Mouse (Mus musculus) CH12.LX (cell line): ENCODE results near the gene Ucn3. TPM values are rescaled to one million over a fixed set of nuclear protein-coding genes. Genes with fewer than 3 reads are reported as not detected.

Experiments used
- DNase-seq: peaks from one replicate; pipeline ENCODE4 v3.0.0-alpha.2; 2013; ENCODE audit errors: extremely low read depth
- H3K27ac ChIP-seq: 2 replicates; pipeline ENCODE4 v1.5.1; 2012; ENCODE audit warnings: low read depth, mild to moderate bottlenecking, control low read depth, moderate library complexity; ENCODE audit not compliant: insufficient read depth
- H3K27me3 ChIP-seq: replicated peaks from 2 replicates; pipeline ENCODE3; 2012; ENCODE audit warnings: inconsistent platforms
- H3K36me3 ChIP-seq, 2 experiments: replicated peaks in 1 of 2; 2 replicates each; pipeline versions ENCODE3 to v1.6.1; 2012; ENCODE audit warnings: inconsistent platforms in 1 of 2, low read length in 1 of 2, mild to moderate bottlenecking in 1 of 2, mixed read lengths in 1 of 2, moderate library complexity in 1 of 2; ENCODE audit not compliant: control insufficient read depth in 1 of 2, insufficient read depth in 1 of 2
- H3K4me1 ChIP-seq, 2 experiments: 2 replicates each; pipeline ENCODE4 v1.6.1; 2012; ENCODE audit warnings: inconsistent platforms in 1 of 2, moderate library complexity in 1 of 2; ENCODE audit not compliant: insufficient read depth in 2 of 2, control insufficient read depth in 1 of 2
- H3K4me2 ChIP-seq: 2 replicates; pipeline ENCODE4 v1.6.1; 2012; ENCODE audit warnings: low read depth, mild to moderate bottlenecking, control low read depth; ENCODE audit not compliant: poor library complexity, insufficient read depth, severe bottlenecking
- H3K4me3 ChIP-seq, 3 experiments: fragments of 150-350 bp in 1 of 3; sonication (generic) in 1 of 3; replicated peaks in 1 of 3; 2 replicates each; pipeline versions ENCODE3 to v1.5.1; 2011 to 2012; ENCODE audit warnings: low read depth in 2 of 3, low read length in 2 of 3, mild to moderate bottlenecking in 2 of 3, moderate library complexity in 2 of 3, control low read depth in 1 of 3, improper control_type of control experiment in 1 of 3, inconsistent platforms in 1 of 3, mixed read lengths in 1 of 3; ENCODE audit not compliant: poor library complexity in 1 of 3
- H3K79me2 ChIP-seq: replicated peaks from 2 replicates; pipeline ENCODE4 v1.6.1; 2012; ENCODE audit warnings: mild to moderate bottlenecking, moderate library complexity; ENCODE audit not compliant: control insufficient read depth, poor library complexity, insufficient read depth, severe bottlenecking; ENCODE audit errors: extremely low read depth
- H3K9ac ChIP-seq: 2 replicates; pipeline ENCODE4 v1.6.1; 2012; ENCODE audit warnings: low read depth, mild to moderate bottlenecking, control low read depth, moderate library complexity; ENCODE audit not compliant: insufficient read depth
- H3K9me3 ChIP-seq: replicated peaks from 2 replicates; pipeline ENCODE3; 2012; ENCODE audit warnings: low read length, inconsistent platforms, mixed read lengths
- CHD1 ChIP-seq: IDR thresholded peaks from 2 replicates; pipeline ENCODE4 v1.6.1; 2012; ENCODE audit warnings: low read depth, low read length, improper control_type of control experiment, inconsistent platforms
- CHD2 ChIP-seq: IDR thresholded peaks from 2 replicates; pipeline ENCODE4 v1.6.1; 2011; ENCODE audit warnings: low read length, improper control_type of control experiment
- CTCF ChIP-seq, 2 experiments: IDR thresholded peaks in 1 of 2; conservative IDR thresholded peaks in 1 of 2; 2 replicates each; pipeline ENCODE4 v1.5.1; 2011 to 2012; ENCODE audit warnings: low read depth in 2 of 2, low read length in 2 of 2, improper control_type of control experiment in 1 of 2, inconsistent platforms in 1 of 2, mild to moderate bottlenecking in 1 of 2, moderate library complexity in 1 of 2
- E2F4 ChIP-seq: IDR thresholded peaks from 2 replicates; pipeline ENCODE4 v1.6.1; 2011; ENCODE audit warnings: low read depth, low read length, improper control_type of control experiment; ENCODE audit not compliant: insufficient replicate concordance
- ELF1 ChIP-seq: IDR thresholded peaks from 2 replicates; pipeline ENCODE4 v1.6.1; 2014; ENCODE audit warnings: low read depth, mild to moderate bottlenecking, inconsistent platforms, low read length, improper control_type of control experiment
- EP300 ChIP-seq: IDR thresholded peaks from 2 replicates; pipeline ENCODE4 v1.6.1; 2011; ENCODE audit warnings: low read length, improper control_type of control experiment
- GABPA ChIP-seq: IDR thresholded peaks from 2 replicates; pipeline ENCODE4 v1.6.1; 2012; ENCODE audit warnings: low read depth, low read length, improper control_type of control experiment, inconsistent platforms; ENCODE audit not compliant: insufficient replicate concordance
- HCFC1 ChIP-seq: IDR thresholded peaks from 2 replicates; pipeline ENCODE4 v1.6.1; 2012; ENCODE audit warnings: low read depth, mild to moderate bottlenecking, inconsistent platforms, low read length, improper control_type of control experiment
- IRF4 ChIP-seq: IDR thresholded peaks from 2 replicates; pipeline ENCODE4 v1.6.1; 2014; ENCODE audit warnings: low read depth, mild to moderate bottlenecking, inconsistent platforms, low read length, improper control_type of control experiment
- JUND ChIP-seq: conservative IDR thresholded peaks from 2 replicates; pipeline ENCODE4 v1.6.1; 2011; ENCODE audit warnings: low read depth, low read length, improper control_type of control experiment
- MAFK ChIP-seq: IDR thresholded peaks from 2 replicates; pipeline ENCODE4 v1.6.1; 2011; ENCODE audit warnings: low read length, improper control_type of control experiment; ENCODE audit not compliant: insufficient replicate concordance
- MAX ChIP-seq: IDR thresholded peaks from 2 replicates; pipeline ENCODE4 v1.6.1; 2011; ENCODE audit warnings: low read length, improper control_type of control experiment
- MAZ ChIP-seq: IDR thresholded peaks from 2 replicates; pipeline ENCODE4 v1.6.1; 2012; ENCODE audit warnings: low read depth, mild to moderate bottlenecking, inconsistent platforms, low read length, improper control_type of control experiment, moderate library complexity
- MXI1 ChIP-seq: IDR thresholded peaks from 2 replicates; pipeline ENCODE4 v1.6.1; 2011; ENCODE audit warnings: mild to moderate bottlenecking, low read depth, low read length, improper control_type of control experiment
- MYC ChIP-seq: IDR thresholded peaks from 2 replicates; pipeline ENCODE4 v1.6.1; 2011; ENCODE audit warnings: low read depth, mild to moderate bottlenecking, improper control_type of control experiment, low read length
- NELFE ChIP-seq: IDR thresholded peaks from 2 replicates; pipeline ENCODE4 v1.6.1; 2011; ENCODE audit warnings: low read depth, low read length, improper control_type of control experiment
- PAX5 ChIP-seq: IDR thresholded peaks from 2 replicates; pipeline ENCODE4 v1.6.1; 2012; ENCODE audit warnings: low read length, inconsistent platforms, mixed read lengths
- RAD21 ChIP-seq: IDR thresholded peaks from 2 replicates; pipeline ENCODE4 v1.6.1; 2011; ENCODE audit warnings: low read depth, mild to moderate bottlenecking, low read length, improper control_type of control experiment, moderate library complexity
- SMC3 ChIP-seq: IDR thresholded peaks from 2 replicates; pipeline ENCODE4 v1.6.1; 2011; ENCODE audit warnings: low read depth, low read length, improper control_type of control experiment
- UBTF ChIP-seq: IDR thresholded peaks from 2 replicates; pipeline ENCODE4 v1.6.1; 2012; ENCODE audit warnings: low read depth, mild to moderate bottlenecking, inconsistent platforms, low read length, improper control_type of control experiment, moderate library complexity
- USF1 ChIP-seq: IDR thresholded peaks from 2 replicates; pipeline ENCODE4 v1.6.1; 2014; ENCODE audit warnings: low read depth, mild to moderate bottlenecking, inconsistent platforms, low read length, improper control_type of control experiment
- USF2 ChIP-seq: conservative IDR thresholded peaks from 2 replicates; pipeline ENCODE4 v1.6.1; 2011; ENCODE audit warnings: low read depth, low read length, improper control_type of control experiment
- ZKSCAN1 ChIP-seq: IDR thresholded peaks from 2 replicates; pipeline ENCODE4 v1.6.1; 2012; ENCODE audit warnings: low read depth, inconsistent platforms, low read length, improper control_type of control experiment, borderline replicate concordance
- ZMIZ1 ChIP-seq: IDR thresholded peaks from 2 replicates; pipeline ENCODE4 v1.6.1; 2012; ENCODE audit warnings: low read depth, mild to moderate bottlenecking, inconsistent platforms, low read length, improper control_type of control experiment
- ZNF384 ChIP-seq: IDR thresholded peaks from 2 replicates; pipeline ENCODE4 v1.6.1; 2012; ENCODE audit warnings: low read depth, low read length, improper control_type of control experiment, inconsistent platforms
- dilution Hi-C: fragments of 300-500 bp; cut with MboI; formaldehyde crosslinking; loops from 2 replicates; pipeline ENCODE4 v1.14.3; 2020; ENCODE audit warnings: low sequenced_read_pairs; ENCODE audit not compliant: extremely low pct_unique_long_range_greater_than_20kb, extremely low pct_ligation_motif_present
- in situ Hi-C: fragments of 300-500 bp; cut with MboI; formaldehyde crosslinking; loops from 3 replicates; pipeline ENCODE4 v1.14.3; 2019; ENCODE audit warnings: low sequenced_read_pairs, low pct_ligation_motif_present, low pct_unique_long_range_greater_than_20kb, mixed read lengths
- polyA plus RNA-seq: library from polyadenylated mRNA; unstranded; fragments of >175 nt; gene quantifications from 2 replicates; pipeline ENCODE4 v1.2.1, GENCODE M21; 2012; ENCODE audit warnings: low read depth; ENCODE audit not compliant: insufficient read length
- total RNA-seq, 2 experiments: library from RNA; depleted of rRNA; stranded (reverse); fragments of 300-350 nt in 1 of 2; fragments of >200 nt in 1 of 2; gene quantifications; 2 replicates each; pipeline ENCODE4 v1.2.3; 2012 to 2014

Ucn3 gene
- total and polyA plus RNA-seq, 3 experiments, result not detected

- TF ChIP-seq UBTF (peak; percentile 83), MXI1 (peak; percentile 86), HCFC1 (peak; percentile 21; the same call in 1 of the 2 replicates), CHD2 (peak; percentile 41; the same call in 1 of the 2 replicates), ZKSCAN1 (no peak), GABPA (no peak), MAX (peak; percentile 90), E2F4 (no peak), MAFK (no peak), MAZ (no peak; the same call in 1 of the 2 replicates)
- TF ChIP-seq, all 38 proteins: peak for 19
Observed at GRCm38 (mm10) chr13:3893126-3893734, 51.9 kb downstream of the Ucn3 start (continued).

DNA sequence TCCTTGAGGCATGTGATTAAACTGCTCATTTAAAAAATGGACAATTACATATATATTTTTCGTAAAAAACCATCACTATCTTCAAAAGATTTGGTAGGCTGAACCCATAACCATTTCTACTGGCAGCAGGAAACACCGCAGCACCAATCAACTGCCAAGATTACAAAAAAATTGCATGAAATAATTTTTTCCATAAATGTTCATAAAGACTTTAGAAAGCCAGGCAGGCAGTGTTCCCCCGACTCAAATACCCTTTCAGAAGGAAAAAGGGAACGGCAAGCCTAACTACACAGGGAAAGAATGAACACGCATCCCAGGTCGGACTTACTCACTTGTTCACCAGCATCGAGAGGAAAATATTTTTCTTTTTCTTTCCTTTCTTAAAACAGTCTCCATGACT is 52.5 kb downstream of the Ucn3 start:
- Histone ChIP-seq H3K9ac (peak overlapping the region; percentile 55), H3K4me1 (peaks cover 7 to 29% of the 10 kb centered on the region in 2 experiments), H3K4me3 (peak overlapping the region; percentile 53 to 91 (median 60)), H3K27ac (no peak overlapping the region), H3K9me3 (no peaks in the 10 kb centered on the region), H3K36me3 (peaks cover 12 to 39% of the 10 kb centered on the region in 2 experiments), H3K4me2 (peak overlapping the region; percentile 95), H3K79me2 (peaks cover 16% of the 10 kb centered on the region; the same call in 1 of the 2 replicates), H3K27me3 (no peaks in the 10 kb centered on the region)
- DNase-seq, result peak; percentile 20
- dilution Hi-C loops (no loop called here), in situ Hi-C loops (loop anchor here (25.0 kb wide), 1 partner anchor 130 kb away; no protein-coding TSS in a partner anchor)
- TF ChIP-seq RAD21 (no peak), MAX (0 out of 2 replicates have a peak, but pooled peaks have one; percentile 16), USF2 (no peak), CHD1 (no peak), ZNF384 (0 out of 2 replicates have a peak, but pooled peaks have one; percentile 27), CHD2 (0 out of 2 replicates have a peak, but pooled peaks have one; percentile 17), EP300 (peak; percentile 33)

GRCm38 (mm10) chr13:3891479-3892087 is 53.6 kb downstream of the Ucn3 start:
- in situ Hi-C loops, result loop anchor here (25.0 kb wide), 1 partner anchor 129 kb away; no protein-coding TSS in a partner anchor
- Histone ChIP-seq H3K27ac (no peak overlapping the region), H3K4me3 (peak overlapping the region in 1 of 3 experiments; percentile 91), H3K79me2 (peaks cover 16% of the 10 kb centered on the region; the same call in 1 of the 2 replicates), H3K36me3 (peaks cover 21 to 49% of the 10 kb centered on the region in 2 experiments), H3K27me3 (no peaks in the 10 kb centered on the region), H3K9ac (peak overlapping the region; percentile 55; the same call in 1 of the 2 replicates), H3K9me3 (no peaks in the 10 kb centered on the region), H3K4me2 (peak overlapping the region; percentile 95), H3K4me1 (peaks cover 7 to 29% of the 10 kb centered on the region in 2 experiments)
- TF ChIP-seq MYC (no peak), IRF4 (no peak), PAX5 (no peak), SMC3 (no peak), ELF1 (no peak), MAFK (no peak), JUND (no peak), USF2 (no peak), RAD21 (no peak), ZMIZ1 (no peak), USF1 (no peak), NELFE (no peak), ZNF384 (no peak), CTCF (conservative IDR thresholded peaks at IDR 0.05 in 1 of 2, IDR thresholded peaks at IDR 0.05 in 1 of 2; ENCODE audit: low read depth in 2 of 2, low read length in 2 of 2) (no peak)
- DNase-seq, result no peak
- dilution Hi-C loops, result no loop called here
